Comparison of ENCODE assay signal across 8 mouse cellular contexts in genomic region chr17:83889691-83890372, GRCm38 (mm10). TPM values are rescaled to one million over a fixed set of nuclear protein-coding genes. Genes with fewer than 3 reads are reported as not detected.
DNase-seq lines count a peak whose midpoint lies in the region; ATAC-seq lines count a peak whose summit lies in the region.

No protein-coding gene starts in this region.

- H3K4me2 ChIP-seq in hindbrain, embryonic 13.5 days = no peak overlapping the region
- no peak overlapping the region for H3K4me2 ChIP-seq in hindbrain, embryonic 12.5 days (replicated peaks)

- peak; percentile 60; the same call in 1 of the 2 replicates for ATAC-seq in hindbrain, embryonic 13.5 days (ENCODE audit: low FRiP score)
- no peak for ATAC-seq in hindbrain, embryonic 12.5 days (ENCODE audit: low FRiP score)
- ATAC-seq in megakaryocyte-erythroid progenitor cell, adult 5-6 weeks (replicated peaks; ENCODE audit: low FRiP score, low TSS enrichment, poor library complexity, severe bottlenecking) = 0 out of 2 replicates have a peak, but pooled peaks have one; percentile 29

- H3K36me3 ChIP-seq in hindbrain, embryonic 13.5 days = no peaks in the 10 kb centered on the region
- no peaks in the 10 kb centered on the region for H3K36me3 ChIP-seq in hindbrain, embryonic 12.5 days

- intact Hi-C loops in heart, postnatal 14 days (cut with DNase I) = no loop called here

- no peaks in the 10 kb centered on the region for H3K27me3 ChIP-seq in hindbrain, embryonic 13.5 days
- H3K27me3 ChIP-seq in hindbrain, embryonic 12.5 days = no peaks in the 10 kb centered on the region

- WGBS in hindbrain, embryonic 13.5 days = 48% methylated on average over 13 of the region's 13 CpGs
- 66% methylated on average over 13 of the region's 13 CpGs for WGBS in hindbrain, embryonic 12.5 days

- DNase-seq in embryo, embryonic 10.5 days (ENCODE audit: low spot score) = peak; percentile 55
- DNase-seq in heart, postnatal 14 days = peak; percentile 41 to 44
- DNase-seq in left cerebral cortex, adult 11 months (ENCODE audit: low spot score) = peak; percentile 41
- no peak for DNase-seq in thymus, postnatal 36 days
- DNase-seq in thymus, adult 18-20 months = no peak

- no peaks in the 10 kb centered on the region for H3K9me3 ChIP-seq in hindbrain, embryonic 13.5 days
- no peaks in the 10 kb centered on the region for H3K9me3 ChIP-seq in hindbrain, embryonic 12.5 days (replicated peaks)

- peak overlapping the region; percentile 67 for H3K27ac ChIP-seq in hindbrain, embryonic 13.5 days
- no peak overlapping the region for H3K27ac ChIP-seq in hindbrain, embryonic 12.5 days

- peaks cover 16% of the 10 kb centered on the region for H3K4me1 ChIP-seq in hindbrain, embryonic 13.5 days (replicated peaks)
- H3K4me1 ChIP-seq in hindbrain, embryonic 12.5 days = peaks cover 11% of the 10 kb centered on the region

- peak overlapping the region; percentile 29; the same call in 1 of the 2 replicates for H3K9ac ChIP-seq in hindbrain, embryonic 13.5 days
- no peak overlapping the region for H3K9ac ChIP-seq in hindbrain, embryonic 12.5 days

- no peak overlapping the region for H3K4me3 ChIP-seq in hindbrain, embryonic 13.5 days
- no peak overlapping the region for H3K4me3 ChIP-seq in hindbrain, embryonic 12.5 days

RNA-seq across cellular contexts. Expression of gene Haao, which starts 42.1 kb away (rescaled TPM):
- polyA plus RNA-seq in hindbrain, embryonic 13.5 days (2015; fragmentation: Nextera tagmentation; extraction: Ambion mirVana) = 0.31 and 0.36 TPM in 2 replicates
- 0.30 TPM in 1 of 2 replicates, not detected in the other for polyA plus RNA-seq in hindbrain, embryonic 12.5 days (2016; fragmentation: Nextera tagmentation; extraction: Ambion mirVana)
- not detected for total RNA-seq in heart, postnatal 14 days (2021)
- total RNA-seq in megakaryocyte-erythroid progenitor cell, adult 5-6 weeks (2014; fragmentation: Nextera tagmentation) = 1.6 and 3.9 TPM in 2 replicates
- 3.2 and 3.9 TPM in 2 replicates for total RNA-seq in megakaryocyte-erythroid progenitor cell, adult 5-6 weeks (2017)

Comparison
In these comparisons a context has a peak if more than half of its experiments do, and no peak if none do; other contexts are left out.
1. DNase-seq: peak in embryo, embryonic 10.5 days (single experiment), heart, postnatal 14 days (2 of 2) and left cerebral cortex, adult 11 months (single experiment); none in thymus, postnatal 36 days (0 of 2) and thymus, adult 18-20 months (0 of 2).